Mouse (Mus musculus) liver, postnatal 0 days (tissue): ENCODE measurements around the gene Ctps2.

ENCODE experiments used
- CTCF ChIP-seq: sonication (generic); IDR thresholded peaks from 2 replicates; pipeline ENCODE4 v1.5.1; 2016; ENCODE audit warnings: antibody characterized with exemption, low read depth
- EP300 ChIP-seq: IDR thresholded peaks from 2 replicates; pipeline ENCODE4 v1.6.1; 2016; ENCODE audit warnings: antibody characterized with exemption, low read depth, mild to moderate bottlenecking

DNA sequence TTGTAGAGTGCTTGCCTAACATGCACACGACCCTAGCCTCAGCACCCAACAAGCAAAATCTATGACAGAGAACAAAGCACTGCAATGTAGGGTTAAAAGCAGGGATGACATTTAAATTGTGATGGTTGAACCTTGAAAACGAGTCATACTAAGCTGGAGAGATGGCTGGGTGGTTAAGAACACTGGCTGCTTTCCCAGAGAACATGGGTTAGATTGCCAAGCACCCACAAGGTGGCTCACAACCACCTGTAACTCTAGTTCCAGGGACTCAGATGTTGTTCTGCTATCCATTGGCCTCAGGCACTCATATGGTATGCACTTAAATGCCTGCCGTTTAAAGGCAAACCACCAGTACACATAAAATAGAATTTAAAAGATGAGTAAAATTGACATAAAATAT is 91.1 kb downstream of the Ctps2 start:
- TF ChIP-seq CTCF (no peak), EP300 (no peak)
